Mouse (Mus musculus): Measurements from ENCODE around the gene Nbas.

GRCm38 (mm10) chr12:13430219-13430618, 161.3 kb downstream of the Nbas start:
- no peak for TF ChIP-seq CTCF (IDR thresholded peaks at IDR 0.05; ENCODE audit: control insufficient read depth, insufficient read depth, insufficient read length)
- TF ChIP-seq MAX (IDR thresholded peaks at IDR 0.05), result no peak

Data from C2C12 (cell line).